Mouse (Mus musculus): ENCODE results near the gene Fam184b. TPM values are rescaled to one million over a fixed set of nuclear protein-coding genes. Genes with fewer than 3 reads are reported as not detected.

The Fam184b gene
- total RNA-seq, 2 experiments from 2014 or later: 0.48 to 0.95 TPM

DNA sequence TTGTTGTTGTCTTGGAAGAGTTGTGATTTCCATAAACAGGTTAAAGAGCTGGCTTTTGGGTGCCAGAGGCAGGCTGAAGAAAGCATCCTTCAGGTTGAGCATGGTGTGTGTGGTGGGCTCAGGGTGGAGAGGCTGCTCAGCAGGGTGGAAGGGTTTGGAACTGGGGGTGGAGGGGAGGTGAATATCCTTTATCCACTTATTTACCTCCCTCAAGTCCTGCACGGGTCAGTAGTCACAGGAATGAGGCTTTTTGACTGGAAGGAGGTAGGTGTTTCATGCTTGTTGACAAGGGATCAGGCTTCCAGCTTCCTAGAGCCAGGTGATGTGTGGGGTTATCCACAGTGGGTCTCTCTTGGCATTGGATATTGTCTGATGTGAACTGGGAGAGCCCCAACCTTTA, 124.8 kb downstream of the Fam184b start:
- no peak for DNase-seq (ENCODE audit: low spot score)

DNA sequence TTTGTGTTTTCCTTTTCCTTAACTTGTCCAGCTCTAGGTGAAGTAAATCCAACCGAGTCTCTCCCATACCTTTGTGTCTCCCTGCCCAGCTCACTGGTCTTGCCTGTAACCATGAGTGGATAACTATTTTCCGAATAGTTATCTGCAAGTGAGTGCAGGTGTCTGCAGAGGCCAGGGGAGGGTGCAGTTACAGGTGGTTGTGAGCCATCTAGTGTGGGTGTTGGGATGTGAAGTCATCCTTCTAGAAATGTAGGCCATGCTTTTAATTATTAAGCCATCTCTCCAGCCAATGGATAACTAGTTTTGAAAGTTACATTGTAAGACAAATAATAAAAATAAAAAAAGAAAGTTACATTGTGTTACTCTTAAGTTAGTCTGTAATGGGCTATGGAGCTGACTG, 125.9 kb downstream of the Fam184b start:
- DNase-seq (ENCODE audit: low spot score): no peak

DNA sequence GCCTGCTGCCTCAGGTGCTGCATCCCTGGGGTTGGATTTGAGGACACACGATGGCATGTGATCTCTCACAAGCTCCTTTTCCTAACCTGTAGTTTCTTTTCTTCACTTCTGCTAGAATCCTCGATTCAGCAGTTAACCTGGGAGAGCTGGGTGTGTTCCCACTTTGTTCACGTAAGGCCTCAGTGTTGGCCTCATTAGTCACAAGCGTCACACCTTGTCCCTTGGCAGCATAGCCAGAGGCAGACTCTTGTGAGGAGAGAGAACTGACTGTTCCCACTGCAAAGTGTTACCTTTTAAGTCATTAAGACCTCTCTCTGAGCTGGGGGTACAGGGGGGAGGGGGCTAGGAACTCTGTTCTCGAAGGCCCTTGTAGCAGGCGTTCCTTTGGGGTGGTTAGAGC, 126.5 kb downstream of the Fam184b start:
- DNase-seq (ENCODE audit: low spot score): no peak

DNA sequence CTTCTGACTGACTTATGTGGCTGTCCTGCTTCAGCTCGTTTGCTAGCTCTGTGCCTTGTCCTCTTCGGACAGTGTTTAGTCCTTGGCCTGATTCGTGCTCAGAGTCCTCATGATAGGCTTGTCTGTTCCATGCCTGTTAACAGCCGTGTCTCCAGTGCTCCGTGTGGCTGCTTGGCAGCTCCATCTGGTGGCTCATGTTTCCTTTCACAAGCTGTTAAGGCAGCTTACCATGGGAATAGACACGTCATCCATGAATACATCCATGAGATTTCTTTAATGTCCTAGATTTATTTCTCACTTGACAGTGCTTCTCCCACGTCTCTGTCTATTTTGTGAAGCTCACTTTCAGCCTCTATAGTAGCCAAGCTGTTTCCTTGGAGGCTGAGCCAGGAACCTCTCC, 129.3 kb downstream of the Fam184b start:
- no peak for DNase-seq (ENCODE audit: low spot score)

DNA sequence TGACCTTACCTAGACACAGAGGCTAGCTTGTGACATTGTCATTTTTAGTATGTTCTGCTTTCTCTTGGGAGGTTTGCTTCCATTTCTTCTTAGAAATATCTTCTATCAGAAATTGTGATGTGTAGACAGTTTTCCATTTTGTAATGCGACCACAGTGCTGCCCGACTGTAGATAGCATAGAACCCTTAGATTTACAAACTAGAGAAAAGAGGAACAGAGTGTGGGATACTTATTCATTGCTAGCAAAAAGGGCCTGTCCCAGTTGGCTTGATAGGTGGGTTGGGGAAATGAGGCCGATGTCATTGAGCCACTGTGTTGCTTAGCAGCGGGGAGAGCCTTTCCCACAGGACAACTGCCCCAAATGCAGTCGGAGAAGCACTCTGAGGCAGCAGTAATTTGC, 141.8 kb downstream of the Fam184b start:
- no peak for DNase-seq (ENCODE audit: low spot score)

DNA sequence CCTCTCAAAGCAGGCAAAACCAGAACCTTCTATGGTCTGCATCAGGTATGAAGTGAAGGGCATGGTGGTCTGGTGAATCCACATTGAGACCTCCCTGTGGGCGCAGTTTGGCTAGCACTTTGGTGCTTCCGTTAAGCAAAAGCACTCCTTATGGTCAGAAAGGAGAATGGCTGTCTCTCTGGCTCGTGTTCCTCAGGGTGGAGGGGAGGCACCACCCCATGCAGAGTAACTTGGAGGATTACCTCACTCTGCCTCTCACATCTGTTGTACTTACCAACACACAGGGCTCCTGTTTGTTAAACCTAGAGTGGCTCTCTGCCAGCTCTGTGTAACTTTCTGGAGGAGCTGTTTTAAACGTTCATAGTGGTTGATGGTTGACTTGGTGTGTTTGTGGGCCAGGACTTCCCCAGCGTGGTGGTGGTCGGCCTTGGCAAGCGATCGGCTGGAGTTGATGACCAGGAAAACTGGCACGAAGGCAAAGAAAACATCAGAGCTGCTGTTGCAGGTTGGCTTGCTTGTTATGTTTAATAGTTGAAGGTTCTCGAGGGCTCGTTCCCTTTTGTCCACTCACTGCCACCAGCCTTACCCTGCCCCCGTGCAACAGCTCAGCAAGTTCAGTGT, 142.4 kb downstream of the Fam184b start:
- no peak for DNase-seq (ENCODE audit: low spot score)

DNA sequence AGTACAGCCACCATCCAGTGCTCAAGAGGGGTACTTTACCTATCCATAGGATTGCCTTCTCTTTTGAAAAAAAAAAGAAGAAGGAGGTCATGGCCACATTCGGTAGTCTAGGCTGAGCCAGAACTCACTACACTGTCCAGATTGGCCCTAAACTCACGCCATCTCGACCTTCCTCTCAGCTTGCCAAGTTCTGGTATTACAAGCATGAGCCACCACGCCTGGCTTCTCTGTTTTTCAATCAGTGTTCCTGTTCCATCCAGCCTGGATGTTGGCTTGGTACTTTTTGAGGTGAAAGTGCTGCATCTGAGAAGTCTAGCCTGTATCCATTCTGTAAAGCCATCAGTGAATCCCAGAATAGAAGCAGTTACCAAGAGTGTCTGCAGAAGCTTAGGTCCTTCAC, 142.9 kb downstream of the Fam184b start:
- DNase-seq (ENCODE audit: low spot score): no peak

DNA sequence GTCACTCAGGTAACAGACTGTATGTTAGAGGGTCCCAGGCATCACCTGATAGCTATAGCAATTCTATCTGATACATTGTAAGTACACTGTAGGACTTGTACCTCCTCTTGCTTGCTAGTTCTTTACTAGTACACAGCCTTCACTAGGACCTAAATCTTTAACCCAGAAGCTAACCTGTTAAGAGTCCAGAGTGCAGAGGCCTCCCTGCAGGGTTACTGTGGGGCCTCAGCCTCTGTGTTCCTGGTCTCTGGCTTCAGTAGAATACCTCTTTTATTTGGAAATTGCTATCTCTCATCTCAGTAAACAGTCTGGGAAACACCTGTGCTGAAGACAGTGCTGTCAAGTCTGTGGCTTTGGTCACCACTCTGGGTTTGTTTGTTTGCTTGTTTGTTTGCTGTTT, 143.4 kb downstream of the Fam184b start:
- DNase-seq (ENCODE audit: low spot score): no peak

DNA sequence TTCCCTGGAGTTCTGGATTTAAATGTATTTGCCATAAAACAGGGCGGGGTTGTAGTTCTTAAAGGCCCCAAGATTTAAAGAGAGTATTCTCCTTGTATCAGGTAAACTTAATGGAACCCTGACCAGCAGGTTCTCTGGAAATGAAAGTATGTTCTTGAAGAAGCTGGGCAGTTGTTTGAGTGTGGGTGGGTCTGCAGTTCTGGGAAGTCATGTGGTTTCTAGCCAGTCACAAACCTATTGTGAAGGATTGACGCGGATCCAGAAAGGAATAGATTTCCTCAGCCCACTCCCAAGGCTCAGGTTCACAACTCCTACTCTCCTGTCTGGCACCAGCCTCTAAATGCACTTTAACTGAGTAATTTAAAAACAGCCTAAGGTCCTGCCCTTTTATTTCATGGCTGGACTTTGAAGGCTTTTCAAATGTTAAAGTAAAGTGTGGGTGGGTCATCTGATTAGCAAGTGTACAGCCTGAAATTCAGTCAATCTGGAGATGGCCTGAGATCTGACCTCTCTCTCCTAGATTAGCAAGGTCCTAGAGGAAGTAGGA, 143.9 kb downstream of the Fam184b start:
- no peak for DNase-seq (ENCODE audit: low spot score)

DNA sequence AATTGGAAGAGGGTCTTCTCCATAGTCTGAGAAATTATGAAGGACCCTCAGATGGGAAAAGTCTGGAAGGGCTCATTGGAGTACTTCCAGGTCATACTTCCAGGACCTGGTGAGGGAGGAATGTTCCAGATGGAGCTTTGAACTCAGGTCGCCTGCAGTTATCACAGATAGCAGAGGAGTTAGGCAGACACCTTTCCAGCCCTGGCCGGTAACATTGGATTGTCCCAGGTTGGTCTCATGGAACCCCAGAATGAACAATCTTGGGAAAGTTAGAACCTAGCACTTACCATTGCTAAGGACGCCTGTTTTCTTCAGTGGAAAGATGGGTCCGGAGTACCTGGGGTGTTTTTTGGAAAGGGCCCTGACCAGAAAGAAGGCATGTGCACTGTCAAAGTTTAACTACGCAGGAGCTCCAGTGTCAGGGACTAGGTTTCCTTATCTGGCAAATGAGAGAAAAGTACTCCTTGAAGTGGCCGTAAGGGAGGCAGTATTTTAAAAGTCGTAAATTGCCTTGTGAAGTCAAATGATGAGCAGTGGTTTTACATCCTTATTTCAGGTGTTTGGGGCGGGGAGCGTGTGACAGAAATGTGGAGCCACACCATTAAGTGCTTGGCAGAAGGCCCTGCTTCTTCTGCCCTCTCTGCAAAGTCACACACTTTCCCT, 145.2 kb downstream of the Fam184b start:
- no peak for DNase-seq (ENCODE audit: low spot score)

DNA sequence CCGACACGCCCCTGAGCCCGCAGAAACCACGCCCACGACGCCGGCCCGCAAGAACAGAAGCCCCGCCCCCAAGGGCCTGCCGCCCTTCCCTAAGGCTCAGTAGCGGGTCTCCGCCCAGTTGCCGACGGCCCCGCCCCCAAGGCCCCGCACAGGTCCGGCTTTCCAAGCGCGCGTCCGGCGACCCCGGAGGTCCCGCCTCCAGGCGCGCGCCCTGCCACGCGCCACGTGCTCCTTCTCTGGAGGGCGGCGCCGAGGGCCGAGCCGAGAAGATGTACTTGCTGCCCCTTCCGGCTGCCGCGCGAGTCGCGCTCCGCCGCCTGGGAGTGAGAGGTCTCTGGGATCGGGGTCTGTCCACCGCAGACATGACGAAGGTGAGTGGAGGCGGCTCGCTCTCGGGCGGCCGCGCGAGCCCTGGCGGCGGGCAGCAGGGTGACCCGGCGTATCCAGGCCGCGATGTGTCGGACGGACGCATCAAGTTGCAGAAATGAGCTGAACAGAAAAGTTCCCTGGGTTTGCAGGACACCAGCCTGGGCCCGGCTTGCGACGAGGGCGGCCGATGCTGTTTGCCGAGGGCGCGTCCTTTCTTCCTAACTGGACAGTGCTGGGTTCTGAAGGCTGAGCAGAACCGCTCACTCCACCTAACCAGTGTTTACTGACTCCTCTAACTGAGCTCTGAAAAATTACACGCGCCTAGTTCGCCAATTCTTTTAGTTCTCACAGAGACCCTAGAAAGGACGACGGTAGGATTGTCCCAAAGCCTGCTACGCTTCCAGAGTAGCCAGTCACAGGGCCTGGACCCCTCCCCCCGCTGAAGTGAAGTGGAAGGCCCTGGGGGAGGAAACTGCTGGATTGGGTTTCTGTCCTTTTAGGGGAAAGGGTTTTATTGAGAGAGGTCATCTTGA, 146.0 kb downstream of the Fam184b start, which contains the start of gene Lap3:
Gene Lap3, plus strand, starts transcription at position 184 of the 902 bp plus-strand sequence.
- peak; percentile 99 for DNase-seq (ENCODE audit: low spot score)

DNA sequence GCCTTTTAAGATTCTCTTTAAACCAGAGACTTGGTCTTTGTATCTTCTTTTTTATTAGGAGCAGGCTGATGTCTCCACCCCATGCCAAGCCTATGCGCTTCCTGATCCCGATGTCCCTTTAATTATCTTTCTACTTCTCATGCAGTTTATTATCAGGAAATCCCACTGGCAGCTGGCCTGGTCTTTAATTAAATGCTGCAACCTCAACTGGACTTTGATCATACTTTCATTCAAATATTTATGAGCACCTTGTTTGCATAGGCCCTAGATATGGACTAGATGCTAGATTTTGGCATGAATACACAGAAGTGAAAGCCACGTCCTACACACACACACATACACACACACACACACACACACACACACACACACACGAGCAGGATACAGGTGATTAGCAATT, 147.6 kb downstream of the Fam184b start:
- no peak for DNase-seq (ENCODE audit: low spot score)

DNA sequence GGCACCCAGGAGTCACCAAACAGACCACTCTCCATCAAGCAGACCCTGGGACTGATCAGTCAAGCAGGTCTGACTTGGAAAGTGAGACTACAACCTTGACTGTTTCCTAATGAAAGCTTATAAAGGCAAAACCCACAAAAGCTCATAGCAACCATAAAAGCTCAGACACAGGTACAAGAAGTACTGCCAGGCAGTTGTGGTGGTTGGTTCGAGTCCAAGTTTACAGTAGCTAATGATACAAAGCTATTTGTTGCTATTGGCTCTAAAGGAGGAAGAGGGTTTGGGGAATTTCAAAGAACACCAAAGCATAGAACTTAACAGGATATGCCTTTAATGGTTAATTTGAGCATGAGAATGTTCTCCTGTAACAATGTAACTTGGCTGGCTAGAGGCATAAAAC, 155.8 kb downstream of the Fam184b start:
- DNase-seq (ENCODE audit: low spot score): no peak

DNA sequence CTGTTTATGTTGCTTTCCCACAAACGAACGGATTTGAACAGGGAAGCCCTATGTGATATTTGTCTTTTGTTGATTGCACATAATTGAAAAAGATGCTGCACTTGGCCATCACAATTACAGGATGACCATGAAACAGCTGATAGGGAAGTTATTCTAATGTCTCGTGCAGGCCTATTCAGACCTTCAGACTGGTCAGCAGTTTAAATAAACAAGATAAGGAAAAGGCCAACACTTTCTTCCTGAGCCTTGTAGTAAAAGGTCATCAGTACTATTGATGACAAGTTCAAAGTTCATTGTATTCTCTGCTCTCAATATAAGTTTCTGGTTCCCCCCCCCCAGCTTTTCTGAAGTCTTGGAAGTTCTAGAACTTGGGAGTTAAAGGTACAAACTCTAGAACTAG, 156.8 kb downstream of the Fam184b start:
- no peak for DNase-seq (ENCODE audit: low spot score)

DNA sequence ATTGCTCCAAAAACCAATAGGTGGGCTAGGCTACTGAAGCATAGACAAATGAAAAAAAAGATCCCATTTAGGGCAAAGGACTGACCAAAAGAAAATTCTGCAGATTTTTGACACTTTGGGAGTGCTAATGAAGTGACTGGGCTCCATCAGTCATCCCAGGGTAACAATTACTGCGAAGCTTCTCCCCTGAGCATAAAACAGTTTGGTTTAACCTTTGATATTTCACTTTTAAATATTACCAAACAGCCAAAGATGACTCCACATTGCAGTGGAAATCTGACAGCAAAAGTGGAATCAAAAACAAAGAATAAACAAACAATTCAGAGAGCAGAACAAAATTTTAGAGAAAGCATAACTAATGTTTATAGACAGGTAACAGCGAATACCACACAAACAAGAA, 158.3 kb downstream of the Fam184b start:
- DNase-seq (ENCODE audit: low spot score): no peak

DNA sequence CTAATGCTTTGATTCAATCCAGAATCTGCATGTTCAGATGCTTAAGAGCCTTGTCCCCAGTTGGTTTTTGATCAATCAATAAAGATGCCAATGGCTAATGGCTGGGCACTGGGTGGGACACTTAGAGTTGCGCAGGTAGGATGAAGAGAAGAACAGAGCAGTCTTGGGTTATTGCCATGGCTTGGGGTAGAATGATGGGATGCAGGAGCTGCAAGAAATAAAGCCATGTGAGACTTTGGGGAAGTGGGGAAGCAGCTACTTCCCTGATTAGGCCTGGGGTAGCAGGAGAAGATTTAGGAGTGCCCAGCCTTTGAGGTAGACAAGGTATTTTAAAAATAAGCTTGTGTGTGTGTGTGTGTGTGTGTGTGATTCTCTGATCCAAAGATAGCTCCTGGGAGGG, 159.3 kb downstream of the Fam184b start:
- no peak for DNase-seq (ENCODE audit: low spot score)

Other genes with a start within 250 kb of the Fam184b start
- gene Qdpr, start 189.4 kb downstream of the Fam184b start, total RNA-seq (2021): 10 to 100 TPM; 45.7 to 50.0 TPM
- gene Clrn2, start 185.9 kb downstream of the Fam184b start, total RNA-seq (2021): not detected
- 10 to 100 TPM; 57.6 to 59.3 TPM for gene Lap3, start 146.2 kb downstream of the Fam184b start, total RNA-seq (2021)
- gene Med28, start 119.4 kb downstream of the Fam184b start, total RNA-seq (2021): 10 to 100 TPM; 52.4 to 57.1 TPM
- gene Ncapg, start 30.3 kb upstream of the Fam184b start, total RNA-seq (2021): not detected
- gene Lcorl, start 218.0 kb upstream of the Fam184b start, total RNA-seq (2021): 1 to 10 TPM; 5.3 to 6.1 TPM

Measured in gastrocnemius, adult 18-20 months (tissue).